Mouse (Mus musculus) thymus, postnatal 0 days (tissue): Measurements from ENCODE around the gene Rmnd5b. TPM values are rescaled to one million over a fixed set of nuclear protein-coding genes. Genes with fewer than 3 reads are reported as not detected.

Source experiments
- DNase-seq: peaks from one replicate; pipeline ENCODE4 v3.0.0-alpha.2; 2015; ENCODE audit warnings: low spot score
- polyA plus RNA-seq: library from polyadenylated mRNA; unstranded; fragments of >200 nt; fragmentation: Nextera tagmentation; extraction: Ambion mirVana; gene quantifications from 2 replicates; pipeline ENCODE4 v1.2.1, GENCODE M21; 2015

Gene Rmnd5b
- polyA plus RNA-seq, 1 experiment from 2014 or later: 66.1 TPM

GRCm38 (mm10) chr11:51593849-51594248, 41.8 kb downstream of the Rmnd5b start:
- no peak for DNase-seq

DNA sequence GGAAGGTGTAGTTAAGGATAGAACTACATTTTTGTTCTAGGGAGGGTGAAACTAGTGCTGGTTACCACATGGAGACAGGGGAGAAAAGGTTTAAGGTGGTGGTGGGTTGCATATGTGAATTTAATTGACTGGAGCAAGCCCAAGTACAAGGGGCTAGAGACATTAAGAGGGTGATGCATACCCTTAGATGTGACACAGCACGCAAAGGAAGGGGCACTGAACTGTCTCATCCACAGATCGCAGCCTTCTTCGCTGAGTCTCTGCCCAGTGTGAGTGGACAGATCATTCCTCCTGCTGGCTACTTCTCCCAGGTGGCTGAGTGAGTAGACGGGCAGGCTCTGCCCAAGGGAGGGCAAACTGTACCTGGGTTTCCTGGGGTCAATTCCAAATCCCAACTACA, 42.3 kb downstream of the Rmnd5b start:
- DNase-seq: no peak

DNA sequence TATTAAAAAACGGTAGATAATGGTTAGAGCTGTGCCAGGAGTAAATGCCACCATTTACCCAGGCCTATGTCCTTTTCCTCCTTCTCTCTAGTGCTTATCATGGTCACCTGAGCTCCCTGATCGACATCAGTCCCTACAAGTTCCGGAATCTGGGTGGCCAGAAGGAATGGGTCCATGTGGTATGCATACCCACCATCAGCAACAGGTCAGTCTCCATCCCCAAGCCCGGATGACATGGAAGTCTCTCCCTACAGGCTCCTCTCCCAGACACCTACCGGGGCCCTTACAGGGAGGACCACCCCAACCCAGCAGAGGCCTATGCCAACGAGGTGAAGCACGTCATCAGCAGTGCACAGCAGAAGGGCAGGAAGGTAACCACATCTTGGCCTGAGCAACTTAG, 43.8 kb downstream of the Rmnd5b start:
- no peak for DNase-seq

DNA sequence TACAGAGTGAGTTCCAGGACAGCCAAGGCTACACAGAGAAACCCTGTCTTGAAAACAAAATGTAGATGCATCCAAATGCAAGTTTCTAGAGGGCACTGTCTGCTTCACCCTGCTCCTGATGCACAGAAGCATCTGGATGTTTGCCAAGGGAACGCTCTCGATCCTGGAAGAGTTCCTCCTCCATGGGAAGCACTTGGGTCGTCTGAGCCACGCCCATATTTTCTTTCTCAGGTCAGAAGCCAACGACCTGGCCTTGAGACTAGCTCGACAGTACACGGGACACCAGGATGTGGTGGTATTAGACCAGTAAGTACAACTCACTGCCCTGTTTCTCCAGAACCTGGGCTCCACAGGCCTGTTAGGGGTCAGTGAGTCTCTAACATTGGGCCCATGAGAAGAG, 44.5 kb downstream of the Rmnd5b start:
- no peak for DNase-seq

GRCm38 (mm10) chr11:51590002-51590401, 45.7 kb downstream of the Rmnd5b start:
- DNase-seq: no peak

- DNase-seq: no peak
Observed at GRCm38 (mm10) chr11:51588833-51589232, 46.9 kb downstream of the Rmnd5b start.

DNA sequence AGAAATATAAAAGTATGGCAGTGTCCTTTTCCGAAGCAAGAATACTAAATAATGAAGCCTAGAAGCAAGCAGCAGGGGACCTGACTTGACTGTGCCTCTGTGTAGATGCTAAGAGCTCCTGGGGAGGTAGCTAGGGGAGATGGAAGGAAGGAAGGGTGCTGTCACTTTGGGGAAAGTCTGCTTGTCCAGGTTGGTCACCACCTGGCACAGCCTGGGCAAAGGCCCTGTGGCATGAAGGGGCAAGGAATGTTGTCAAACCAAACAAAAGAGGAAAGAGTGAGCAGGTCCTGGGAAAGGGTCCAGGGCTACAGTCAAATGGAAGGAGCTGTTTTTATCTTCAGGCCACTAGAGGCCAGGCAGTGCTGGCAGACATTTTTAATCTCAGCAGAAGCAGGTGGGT, 48.6 kb downstream of the Rmnd5b start:
- no peak for DNase-seq

DNA sequence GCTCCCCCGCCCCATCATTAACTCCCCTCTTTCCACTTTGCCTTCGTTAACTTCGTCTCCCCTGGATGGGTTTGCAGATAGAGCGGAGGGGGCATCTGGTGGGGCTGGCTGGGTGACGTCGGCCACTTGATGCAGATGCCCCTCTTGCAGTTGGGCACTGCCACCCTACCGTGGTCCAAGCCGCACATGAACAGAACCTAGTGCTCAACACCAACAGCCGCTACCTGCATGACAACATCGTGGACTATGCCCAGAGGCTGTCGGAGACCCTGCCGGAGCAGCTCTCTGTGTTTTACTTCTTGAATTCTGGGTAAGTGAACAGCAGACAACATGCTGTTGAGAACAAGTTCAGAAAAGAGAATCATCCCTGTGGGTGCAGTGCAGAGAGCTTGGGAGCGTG, 49.3 kb downstream of the Rmnd5b start:
- no peak for DNase-seq

- DNase-seq: no peak
Observed at GRCm38 (mm10) chr11:51585608-51586252, 50.0 kb downstream of the Rmnd5b start.

DNA sequence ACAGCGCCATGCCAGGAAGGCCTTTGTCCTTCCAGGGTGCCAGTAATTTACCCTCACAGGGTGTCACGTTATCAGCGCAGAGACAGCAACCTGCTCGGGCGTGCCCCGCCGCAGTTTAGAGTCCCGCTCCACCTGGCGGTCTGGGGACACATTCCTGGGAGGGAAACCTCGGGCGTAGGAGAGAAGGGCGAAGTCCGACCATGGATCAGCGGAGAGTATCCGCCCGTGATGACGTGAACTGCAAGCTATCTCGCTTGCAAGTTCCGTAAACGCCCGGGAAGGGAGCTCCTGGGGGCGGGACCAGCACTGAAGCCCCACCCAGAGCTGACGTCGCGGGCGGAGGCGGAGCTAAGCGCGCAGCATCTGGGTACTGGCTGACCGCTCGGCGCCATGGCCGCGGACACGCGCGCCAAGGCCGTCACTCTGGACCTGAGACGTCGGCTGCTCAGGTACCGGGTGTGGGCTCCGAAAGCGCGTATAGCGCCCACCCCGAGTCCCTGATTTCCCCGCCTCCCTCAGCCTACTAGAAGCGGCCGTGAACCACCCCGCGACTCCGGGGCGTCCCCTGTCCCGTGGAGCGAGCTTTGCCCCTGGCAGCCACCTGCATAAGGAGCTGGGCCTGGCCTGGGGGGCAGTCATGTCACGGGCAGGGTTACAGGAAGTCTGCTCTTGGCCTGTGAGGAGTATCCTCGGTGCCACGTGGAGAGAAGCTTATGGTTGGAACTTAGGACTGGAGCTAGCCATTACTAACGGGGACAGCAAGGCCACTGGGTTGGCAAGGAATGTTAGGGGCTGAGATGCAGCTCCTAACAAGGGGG, 51.1 kb downstream of the Rmnd5b start, which contains the start of gene Phykpl:
Gene Phykpl (plus strand): TSS at position 327 of the 818 bp plus-strand sequence.
- DNase-seq: peak; percentile 95

DNA sequence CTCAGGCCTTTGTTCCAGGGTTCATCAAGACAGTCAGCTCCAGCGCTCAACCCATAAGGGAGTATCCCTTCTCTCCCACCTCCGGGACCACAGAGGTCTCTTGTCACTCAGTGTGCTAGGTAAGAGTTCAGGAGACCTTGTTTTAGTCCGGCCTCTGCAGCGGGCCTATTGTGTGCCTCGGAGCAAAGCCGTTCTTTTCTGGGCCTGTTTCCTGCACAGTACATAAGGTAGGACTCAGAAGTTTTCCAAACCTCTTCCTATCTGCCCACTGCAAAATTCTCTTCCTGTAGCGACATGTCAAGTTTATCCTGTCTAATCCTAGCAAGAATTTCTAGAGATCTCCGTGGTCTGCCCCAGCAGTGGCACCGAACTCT, 51.7 kb downstream of the Rmnd5b start:
- DNase-seq: no peak

DNA sequence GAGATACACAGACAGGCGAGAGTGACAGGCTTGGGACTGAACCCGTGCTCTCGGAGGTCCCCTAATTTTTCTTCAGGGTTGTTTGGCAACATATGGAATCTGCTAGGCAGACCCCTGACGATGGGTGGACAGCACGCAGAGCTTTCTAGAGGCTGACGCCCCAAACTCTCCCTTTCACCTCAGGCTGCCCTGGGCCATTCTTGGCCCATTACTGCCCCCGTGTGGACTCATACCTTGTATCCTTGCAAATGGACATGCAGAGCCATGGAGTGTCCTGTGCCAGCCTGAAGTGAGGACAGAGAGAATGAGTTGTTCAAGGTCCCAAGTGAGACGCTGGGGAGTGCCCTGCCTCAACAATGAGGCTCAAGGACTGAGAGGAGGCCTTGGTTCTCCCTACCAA, 53.0 kb downstream of the Rmnd5b start:
- DNase-seq: peak; percentile 55

DNA sequence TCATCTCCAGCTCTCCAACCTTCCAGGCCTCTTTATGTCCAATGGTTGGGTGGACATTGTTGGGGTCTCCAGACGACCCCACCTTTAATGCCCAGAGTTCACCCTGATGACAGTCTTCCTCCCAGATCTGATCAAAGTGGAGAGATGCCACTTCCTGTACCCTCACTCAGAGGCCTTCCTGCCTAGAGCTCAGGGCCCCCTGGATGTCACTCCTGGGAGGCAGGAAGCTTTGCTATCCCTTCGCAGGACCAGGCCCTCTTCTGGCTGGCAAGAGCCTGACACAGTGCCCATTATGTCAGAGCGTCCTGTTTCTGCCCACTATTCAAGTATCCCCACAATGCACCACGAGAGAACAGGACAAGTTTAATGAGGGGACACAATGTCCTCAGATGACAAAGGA, 56.7 kb downstream of the Rmnd5b start:
- DNase-seq: peak; percentile 56

DNA sequence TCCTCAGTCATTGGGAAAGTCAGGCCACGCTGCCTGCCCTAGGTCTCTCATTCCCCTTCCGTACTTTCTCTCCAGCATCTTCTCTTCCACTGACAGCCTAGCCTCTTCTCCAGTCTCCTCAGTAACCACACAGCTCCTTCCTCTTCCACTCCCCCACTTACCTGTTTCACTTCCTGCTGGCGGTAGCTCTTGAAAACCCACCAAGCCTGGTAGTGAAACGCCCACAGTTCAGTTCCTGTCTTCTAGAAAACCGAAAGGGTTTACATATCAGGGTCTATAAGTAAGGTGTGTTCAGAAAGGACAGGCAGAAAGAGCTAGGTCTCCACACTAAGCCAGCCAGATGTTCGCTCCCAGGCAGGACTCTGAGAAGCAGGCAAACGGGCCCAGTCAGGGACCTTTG, 58.1 kb downstream of the Rmnd5b start:
- DNase-seq: peak; percentile 67

- DNase-seq: no peak
Observed at GRCm38 (mm10) chr11:51576454-51576853, 59.2 kb downstream of the Rmnd5b start.

Other genes starting within 250 kb of the Rmnd5b start
- gene Phykpl, start 51.1 kb downstream of the Rmnd5b start, polyA plus RNA-seq: 13.0 and 15.0 TPM in 2 replicates
- gene Hnrnpab, start 29.0 kb downstream of the Rmnd5b start, polyA plus RNA-seq: 505 and 542 TPM in 2 replicates
- gene Nhp2, start 16.2 kb downstream of the Rmnd5b start, polyA plus RNA-seq: 196 and 207 TPM in 2 replicates
- gene N4bp3, start 14.9 kb upstream of the Rmnd5b start, polyA plus RNA-seq: 22.8 and 26.5 TPM in 2 replicates
- gene D930048N14Rik, start 15.1 kb upstream of the Rmnd5b start, polyA plus RNA-seq: 1.8 TPM in 2 replicates
- gene 0610009B22Rik, start 53.0 kb upstream of the Rmnd5b start, polyA plus RNA-seq: 77.3 and 85.7 TPM in 2 replicates
- 5.8 and 7.0 TPM in 2 replicates for gene Sec24a, start 127.7 kb upstream of the Rmnd5b start, polyA plus RNA-seq
- gene Sar1b, start 127.8 kb upstream of the Rmnd5b start, polyA plus RNA-seq: 128 and 132 TPM in 2 replicates
- gene Jade2, start 221.8 kb upstream of the Rmnd5b start, polyA plus RNA-seq: 6.8 TPM in 2 replicates